Mouse (Mus musculus): ENCODE results near the gene Aldoc.

Aldoc gene

DNA sequence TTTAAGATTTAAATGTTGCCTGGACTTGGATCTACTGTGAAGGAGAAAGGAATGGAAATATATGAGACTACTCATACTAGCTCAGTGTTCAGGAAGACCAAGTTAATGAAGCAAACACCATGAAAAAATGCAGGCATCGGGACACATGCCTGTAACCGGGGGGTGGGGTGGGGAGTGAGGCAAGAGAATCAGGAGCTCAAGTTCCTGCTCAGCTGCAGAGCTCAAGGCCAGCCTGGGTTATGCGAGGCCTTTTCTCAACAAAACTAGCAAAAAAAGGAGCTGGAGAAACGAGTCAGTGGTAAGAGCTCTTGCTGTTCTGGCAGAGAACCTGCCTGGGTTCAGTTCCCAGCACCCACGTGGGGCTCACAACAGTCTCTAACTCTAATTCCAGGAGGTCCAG lies 11.2 kb downstream of the Aldoc start:
- no peak for DNase-seq

DNA sequence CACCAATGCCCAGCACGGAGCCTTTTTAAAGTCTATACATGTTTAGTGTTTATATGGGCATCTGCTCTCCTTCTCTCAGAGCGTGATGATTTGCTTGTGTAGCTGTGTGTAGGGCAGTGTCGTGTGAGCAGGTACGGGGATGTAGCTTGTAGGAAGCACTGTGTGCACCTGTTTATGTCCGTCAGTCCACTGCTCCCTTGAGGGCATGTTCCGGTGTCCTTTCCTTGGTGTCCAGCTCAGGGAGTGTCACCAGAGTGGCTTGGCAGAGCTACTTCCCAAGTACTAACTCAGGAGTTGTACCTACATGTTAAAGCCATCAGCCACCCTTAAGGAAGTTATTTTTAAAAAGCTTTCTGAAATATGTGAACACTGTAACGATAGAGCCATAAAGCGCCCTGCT lies 14.3 kb downstream of the Aldoc start:
- DNase-seq: no peak

DNA sequence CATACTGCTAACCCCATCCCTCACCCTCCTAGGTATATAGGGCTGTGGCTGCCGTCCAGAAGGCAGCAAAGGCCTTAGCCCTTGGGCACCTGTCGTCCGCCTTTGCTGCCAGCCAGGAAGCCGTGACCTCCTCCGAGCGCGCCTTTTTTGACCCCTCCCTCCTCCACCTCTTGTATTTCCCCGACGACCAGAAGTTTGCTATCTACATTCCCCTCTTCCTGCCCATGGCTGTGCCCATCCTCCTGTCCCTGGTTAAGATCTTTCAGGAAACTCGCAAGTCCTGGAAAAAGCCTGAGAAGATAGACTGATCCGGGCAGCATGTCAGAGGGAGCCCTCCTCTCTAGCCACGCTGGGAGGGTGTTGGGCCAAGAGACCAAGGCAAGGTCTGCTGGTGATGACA lies 18.9 kb downstream of the Aldoc start:
- no peak for DNase-seq

DNA sequence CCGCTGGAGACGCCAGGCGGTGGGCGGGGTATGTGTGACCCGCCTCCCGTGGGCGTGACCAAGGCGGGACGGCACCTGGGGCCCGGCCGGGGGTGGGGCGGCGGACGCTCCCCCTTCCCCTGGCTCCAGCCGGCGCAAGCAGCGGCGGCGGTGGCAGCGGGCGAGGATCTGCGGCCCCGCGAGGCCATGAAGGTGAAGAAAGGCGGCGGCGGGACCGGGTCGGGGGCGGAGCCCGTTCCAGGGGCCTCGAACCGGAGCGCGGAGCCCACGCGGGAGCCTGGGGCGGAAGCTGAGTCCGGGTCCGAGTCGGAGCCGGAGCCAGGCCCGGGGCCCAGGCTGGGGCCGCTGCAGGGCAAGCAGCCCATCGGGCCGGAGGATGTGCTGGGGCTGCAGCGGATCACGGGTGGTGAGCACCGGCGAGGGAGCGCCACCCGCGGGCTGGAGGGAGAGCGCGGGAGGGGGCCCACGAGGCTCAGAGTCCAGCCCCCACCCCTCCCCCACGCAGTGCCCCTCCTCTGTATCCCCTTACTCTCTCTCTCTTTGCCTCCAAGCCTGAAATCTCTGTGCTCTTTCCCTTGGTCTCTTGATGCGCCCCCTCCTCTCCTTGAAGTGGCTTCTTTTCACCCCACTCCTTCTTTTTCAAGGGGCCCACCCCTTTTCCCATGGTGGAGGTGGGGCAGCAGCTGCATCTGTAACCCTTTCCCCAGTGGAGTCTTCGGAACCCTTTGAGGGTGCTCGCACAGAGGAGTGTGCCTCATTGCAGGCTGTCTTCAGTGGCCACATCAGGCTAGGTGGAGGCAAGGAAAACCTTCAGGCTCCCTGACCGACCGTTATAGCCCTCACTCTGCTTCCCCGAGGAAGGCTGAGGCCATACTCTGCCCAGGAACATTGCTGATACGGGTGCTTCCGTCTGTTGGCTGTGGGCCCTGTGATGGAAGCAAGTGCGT lies 20.9 kb downstream of the Aldoc start, which contains the start of gene Unc119:
Gene Unc119, plus strand, starts transcription at position 102 of the 947 bp plus-strand sequence.
- DNase-seq: peak; percentile 67

DNA sequence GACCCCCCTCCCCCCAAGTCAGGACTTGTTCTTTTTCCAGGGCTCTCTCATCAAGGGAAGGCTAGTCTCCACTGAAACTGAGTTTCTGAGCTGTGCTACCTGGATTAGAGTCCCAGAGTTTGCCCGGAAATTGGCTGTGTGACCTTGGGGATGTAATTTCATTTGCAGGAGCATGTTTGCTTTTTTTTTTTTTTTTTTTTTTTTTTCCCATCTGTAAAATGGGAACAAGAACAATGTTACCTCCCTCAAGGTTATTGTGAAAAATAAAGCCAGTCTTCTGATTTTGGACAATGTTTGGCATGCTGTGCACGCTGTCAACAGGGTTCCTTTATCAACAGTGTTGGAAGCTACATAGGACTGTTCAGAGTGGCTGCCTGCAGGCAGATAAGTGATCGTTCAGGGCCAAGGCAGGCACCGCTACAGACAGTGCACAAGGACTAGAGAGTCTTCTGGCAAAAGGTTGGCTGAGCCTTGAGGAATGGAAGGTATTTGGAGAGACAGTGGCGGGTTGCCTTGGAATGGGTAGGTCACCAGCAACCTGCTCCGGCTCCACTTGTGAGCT lies 21.6 kb downstream of the Aldoc start:
- no peak for DNase-seq

DNA sequence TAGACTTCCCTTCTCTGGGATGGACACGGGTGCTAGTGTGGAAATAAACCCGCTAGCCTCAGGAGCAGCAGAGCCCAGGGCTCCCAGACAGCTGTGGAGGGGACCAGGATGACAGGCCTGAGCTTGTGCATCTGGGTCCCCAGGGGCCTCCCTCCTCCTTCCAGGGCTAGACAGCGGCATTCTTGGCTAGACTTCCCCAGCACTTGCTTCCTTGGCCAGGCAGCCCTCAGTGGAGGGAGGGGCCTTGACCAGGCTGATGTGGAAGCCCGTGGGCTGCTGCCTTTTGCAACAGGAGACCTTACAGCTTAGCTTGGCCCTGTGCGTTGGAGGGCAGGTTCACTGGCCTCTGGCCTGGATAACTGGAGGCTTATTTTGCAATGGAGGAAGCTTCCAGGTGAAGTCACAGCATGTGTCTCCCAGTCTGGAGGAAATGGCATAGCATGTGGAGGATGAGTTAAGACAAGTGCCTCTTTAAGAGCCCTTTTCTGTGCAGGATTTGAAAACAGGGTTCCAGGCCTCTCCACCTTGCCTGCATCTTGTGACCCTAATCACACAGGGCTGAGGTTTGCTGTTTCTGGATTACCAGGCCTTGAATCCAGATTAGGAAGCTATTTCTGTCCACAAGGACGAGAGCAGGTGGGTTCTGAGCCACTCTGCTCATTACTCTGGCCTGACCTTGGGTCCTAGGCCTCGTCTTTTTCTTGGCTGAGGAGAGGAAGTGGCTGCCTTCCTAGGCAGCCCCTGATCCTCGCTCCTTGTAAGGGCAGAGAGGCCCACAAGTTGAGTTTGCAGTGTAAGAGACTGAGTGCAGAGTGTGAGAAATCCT lies 22.3 kb downstream of the Aldoc start:
- DNase-seq: no peak

DNA sequence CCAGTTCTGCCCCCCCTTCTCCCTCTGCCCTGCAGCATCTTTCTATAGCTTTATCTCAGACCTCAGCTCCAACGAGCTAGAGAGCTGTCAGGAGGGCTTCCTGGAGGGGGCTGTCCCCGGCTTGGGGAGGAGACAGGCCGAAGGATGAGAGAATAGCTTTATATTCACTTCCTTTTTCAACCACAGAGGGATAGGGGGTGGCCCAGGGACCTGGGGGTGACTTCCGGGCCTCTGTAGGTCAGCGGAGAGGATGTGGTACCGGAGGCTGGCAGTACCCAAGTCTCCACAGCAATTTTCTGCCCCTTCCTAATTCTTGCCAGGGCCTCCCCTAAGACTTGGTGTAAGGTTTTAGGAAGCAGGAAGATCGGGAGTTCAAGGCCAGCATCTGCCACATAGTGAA lies 23.0 kb downstream of the Aldoc start:
- DNase-seq: no peak

DNA sequence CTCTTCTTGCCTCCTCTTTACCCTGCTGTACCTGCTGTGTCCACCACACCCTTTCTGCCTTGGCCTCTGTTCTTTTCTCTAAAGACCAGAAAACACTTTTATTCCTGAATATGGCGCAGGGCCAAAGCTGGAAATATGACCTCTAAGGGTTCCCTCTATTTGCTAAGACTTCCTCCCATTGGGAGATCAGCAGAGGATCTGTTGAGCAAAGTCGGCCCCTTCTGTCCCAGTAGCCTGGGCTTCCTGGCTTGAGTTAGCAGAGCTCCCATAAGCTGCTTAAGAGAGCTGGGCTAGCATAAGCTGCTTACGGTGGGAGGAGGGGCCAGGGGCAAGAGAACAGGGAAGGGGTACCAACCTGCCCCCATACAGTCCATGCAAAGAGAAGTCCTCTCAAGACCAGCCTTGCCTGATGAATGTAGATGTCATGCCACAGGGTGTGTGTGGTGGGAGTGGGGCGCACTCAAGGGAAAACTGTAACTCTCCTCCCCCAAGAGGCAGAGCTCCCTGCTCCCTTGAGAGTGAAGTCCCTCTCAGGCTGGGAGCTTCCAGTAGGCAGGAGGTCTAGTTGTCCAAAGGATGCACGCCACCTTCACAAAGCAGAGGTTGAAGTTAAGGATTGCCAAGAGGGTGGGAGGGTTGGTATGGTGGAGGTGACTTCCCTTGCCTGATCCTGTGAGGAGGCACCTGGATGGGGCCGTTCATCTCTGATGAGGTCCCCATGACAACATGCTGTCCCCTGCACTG lies 23.7 kb downstream of the Aldoc start:
- DNase-seq: no peak

DNA sequence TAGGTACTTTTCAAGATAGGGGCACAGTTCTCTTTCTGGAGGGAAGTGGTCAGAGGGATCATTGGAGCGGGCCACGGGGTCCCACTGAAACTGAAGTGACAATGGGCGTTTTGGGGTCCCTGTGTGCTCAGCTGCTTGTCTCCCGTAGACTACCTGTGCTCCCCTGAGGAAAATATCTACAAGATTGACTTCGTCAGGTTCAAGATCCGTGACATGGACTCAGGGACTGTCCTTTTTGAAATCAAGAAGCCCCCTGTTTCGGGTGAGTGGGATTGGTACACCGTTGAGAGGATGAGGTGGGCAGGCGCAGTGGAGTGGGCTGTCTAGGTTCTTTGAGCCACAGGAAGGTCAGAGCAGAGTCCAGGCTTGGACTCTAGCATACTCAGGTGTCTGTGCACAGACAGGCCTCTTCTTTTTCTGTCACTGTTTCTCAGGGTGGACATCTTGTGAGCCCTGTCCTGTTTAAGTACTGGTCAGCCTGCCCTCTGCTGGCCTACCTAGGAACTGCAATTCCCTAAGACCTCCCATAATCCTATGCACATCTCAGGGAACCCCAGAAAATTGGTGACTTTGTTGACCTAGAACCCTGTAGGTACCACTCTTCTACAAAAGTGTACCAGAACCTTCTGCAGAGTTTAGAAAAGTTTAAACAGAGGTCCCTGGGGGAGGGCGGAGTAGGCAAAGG lies 24.4 kb downstream of the Aldoc start:
- DNase-seq: peak; percentile 75

DNA sequence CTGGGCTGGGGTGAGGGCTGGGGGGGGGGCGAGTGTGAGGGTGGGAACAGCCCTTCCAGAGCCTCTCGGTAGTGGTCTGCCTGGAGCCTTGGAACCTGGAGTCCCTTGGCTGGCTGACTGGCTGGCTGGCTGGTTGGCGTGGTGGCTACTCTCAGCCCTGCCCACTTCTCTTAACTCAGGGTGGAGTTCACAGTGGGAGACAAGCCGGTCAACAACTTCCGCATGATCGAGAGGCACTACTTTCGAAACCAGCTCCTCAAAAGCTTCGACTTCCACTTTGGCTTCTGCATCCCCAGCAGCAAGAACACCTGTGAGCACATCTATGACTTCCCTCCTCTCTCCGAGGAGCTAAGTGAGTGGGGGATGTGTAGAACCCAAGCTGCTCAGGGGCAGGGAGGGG lies 25.1 kb downstream of the Aldoc start:
- no peak for DNase-seq

DNA sequence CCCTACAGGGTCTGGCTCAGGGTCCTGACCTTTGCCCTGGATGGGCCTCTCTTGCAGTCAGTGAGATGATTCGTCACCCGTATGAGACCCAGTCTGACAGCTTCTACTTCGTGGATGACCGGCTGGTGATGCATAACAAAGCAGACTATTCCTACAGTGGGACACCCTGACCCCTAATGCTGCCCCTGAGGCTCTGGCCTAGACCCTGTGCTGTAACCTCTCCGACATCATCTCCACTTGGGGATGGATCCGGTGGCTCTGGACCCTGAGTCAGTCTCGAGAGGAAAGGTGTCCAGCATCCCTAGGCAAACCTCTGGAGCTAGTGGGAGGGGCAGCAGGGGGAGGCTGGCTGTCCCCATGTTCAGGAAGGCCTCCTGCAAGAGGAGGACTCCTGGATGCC lies 25.7 kb downstream of the Aldoc start:
- no peak for DNase-seq

DNA sequence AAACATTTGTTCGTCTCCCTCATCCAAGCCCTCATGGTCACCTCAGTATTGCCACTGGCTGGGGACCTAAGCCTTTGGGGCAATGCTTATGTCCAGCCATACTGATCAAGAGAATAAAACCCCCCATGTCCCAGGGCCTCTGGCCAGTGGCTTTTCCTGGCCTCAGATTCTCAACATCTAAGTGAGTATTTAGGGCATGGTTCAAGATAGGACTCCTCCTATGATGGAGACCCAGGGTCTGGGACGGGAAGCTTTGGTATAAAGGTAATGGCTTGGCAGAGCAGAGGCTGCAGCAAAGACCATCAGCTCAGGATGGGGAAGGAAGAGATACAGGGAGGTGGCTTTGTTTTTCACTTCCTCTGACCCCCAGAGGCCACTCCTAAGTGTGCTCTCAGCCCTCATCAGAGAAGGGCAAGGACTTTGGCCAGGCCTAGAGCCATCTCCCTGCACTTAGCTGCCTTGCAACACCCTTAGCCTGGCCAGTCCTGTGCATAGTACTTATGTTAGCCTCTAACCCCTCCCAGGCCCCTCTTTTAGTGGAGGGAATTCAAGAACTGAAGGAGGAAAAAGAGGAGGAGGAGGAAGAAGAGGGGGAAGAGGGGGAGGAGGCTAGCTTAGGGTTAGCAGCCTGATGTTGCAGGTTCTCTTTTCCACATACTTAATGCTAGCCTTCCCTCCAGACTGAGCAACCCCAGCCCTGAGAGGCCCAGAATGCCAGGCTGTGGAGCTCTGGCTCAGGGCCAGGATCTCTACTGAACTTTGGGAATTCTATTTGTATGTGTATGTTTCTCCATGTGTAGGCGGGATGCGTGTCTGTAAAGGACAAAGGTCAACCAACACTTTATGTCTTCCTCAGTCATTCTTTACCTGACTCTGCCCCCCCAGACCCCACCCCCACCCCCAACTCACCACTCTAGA lies 26.9 kb downstream of the Aldoc start:
- DNase-seq: no peak

DNA sequence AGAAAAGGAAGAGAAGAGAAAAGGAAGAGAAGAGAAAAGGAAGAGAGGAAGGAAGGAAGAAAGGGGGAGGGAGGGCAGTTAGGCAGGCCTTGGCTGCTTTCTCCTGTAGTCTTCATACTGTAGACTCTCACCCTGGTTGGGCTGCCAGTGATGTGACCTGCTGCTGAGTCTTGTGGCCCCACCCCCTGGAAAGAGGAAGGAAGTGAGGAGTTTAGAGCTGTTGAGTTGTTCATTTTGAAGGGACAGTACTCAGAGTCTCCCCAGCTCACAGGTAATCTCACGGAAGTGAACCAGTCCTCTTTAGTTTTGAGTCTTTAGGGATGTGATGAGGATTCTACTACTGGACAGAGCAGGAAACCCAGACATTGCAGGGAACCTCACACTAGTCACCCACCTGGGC lies 30.3 kb downstream of the Aldoc start:
- DNase-seq: no peak

DNA sequence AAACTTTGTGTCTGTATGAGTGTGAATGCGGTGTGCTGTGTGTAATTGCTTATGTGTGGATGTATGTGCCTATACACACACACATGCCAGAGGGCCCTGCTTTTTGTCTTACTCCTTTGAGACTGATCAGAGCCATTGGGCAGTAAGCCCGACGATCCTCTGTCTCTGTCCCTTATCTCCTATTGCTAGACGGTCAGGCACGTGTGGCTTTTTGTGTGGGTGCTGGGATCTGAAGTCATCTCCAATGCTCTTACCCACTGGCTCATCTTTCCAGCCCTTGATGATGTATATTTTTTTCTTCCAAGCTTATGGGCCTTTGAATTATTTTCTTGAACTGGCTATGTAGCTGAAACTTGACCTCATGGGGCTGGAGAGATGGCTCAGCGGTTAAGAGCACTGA lies 32.1 kb downstream of the Aldoc start:
- DNase-seq: no peak

DNA sequence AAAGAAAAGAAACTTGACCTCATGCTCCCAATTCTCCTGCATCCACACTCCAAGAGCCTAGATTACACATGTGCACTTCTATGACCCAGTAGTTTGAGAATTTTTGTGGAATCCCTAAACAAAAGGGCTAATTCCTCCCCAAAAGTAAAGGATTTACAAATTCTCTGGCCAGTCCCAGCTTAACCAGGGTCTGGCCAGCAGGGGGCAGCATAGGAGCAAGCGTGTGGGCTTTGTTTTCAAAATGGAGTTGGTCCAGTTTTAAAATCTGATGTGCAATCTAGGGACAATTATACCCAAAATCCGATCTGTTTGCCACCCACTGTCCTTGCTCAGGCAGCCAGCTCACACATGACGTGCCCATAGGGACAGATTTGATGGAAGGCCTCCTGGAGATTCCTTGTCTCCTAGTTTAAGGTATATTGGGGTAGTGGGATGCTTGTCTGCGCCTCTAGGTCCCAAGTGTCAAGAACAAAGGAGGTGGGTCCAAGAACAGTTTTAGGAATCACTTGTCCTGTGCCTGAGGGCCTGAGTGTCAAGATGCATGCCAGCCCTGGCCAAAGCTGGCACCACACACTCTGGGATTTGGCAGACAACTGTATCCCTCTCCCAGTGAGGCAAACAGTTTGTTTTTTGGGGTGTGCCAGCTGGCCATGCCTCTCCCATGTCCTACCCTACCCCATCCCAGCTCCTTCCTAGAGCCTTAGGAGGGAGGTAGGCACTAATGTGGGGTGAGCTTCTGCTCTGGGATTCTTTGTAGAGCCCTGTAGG lies 32.9 kb downstream of the Aldoc start:
- DNase-seq: peak; percentile 79

DNA sequence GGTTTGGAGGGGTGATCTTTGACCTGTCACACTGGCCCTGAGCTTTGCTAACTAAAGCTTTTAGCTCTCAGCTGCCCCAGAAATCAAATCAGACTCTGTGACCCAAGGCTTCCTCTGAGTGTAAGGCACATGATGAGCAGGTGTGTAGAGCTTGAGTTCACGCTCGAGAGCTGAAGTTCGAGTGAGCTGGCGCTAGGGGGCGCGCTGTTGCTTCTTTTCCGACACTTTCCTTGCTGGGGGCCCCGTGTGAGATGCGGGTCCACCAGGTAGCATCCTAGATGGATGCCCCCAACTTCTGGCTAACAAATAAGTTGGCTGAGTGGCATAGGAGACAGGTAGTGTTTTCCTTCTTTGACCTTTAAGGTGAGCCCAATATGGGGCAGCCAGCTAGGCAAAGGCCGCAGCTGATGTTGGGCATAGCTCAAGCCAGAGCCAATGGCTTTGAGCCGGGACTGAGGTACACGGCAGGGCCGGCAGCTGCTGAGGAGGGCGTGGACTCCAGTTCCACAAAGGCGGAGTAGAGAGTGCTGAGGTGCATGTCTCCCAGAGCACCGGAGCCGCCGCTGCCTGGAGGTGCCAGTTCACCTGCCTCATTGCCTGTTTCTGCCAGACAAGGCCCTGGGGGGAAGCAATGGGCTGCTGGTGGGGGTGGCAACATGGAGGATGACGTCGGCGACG lies 35.7 kb downstream of the Aldoc start:
- DNase-seq: peak; percentile 47

DNA sequence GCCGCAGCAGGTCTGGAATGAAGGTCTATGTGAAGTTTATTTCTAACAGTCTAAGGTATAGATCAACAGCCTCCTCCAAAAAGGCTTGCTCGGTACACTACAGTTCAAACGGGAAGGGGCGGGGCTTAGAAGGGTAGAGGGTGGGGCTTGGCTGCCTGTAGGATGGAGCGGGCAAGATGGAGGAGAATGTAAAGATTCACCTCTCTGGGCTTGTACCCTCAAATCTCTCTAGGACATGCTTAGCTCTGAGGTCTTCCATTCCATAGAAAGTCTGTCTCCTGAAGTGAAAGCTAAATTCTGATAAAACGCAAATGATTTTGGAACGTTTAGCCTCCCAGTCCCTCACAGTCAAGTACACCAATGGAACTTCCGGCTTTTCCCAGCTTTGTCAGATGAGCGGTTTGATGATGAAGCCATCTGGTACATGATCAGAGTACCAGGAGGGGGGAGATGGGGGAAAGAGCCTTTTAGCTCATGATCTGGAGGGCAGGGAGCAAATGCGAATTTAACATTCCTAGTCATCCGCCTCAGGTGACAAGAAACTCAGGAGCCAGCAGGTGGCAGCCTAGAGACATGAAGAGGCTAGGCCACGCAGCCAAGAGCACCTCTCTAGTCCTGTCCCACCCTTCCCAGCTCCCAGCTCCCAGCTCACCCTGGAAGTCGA lies 37.5 kb downstream of the Aldoc start:
- DNase-seq: peak; percentile 83

DNA sequence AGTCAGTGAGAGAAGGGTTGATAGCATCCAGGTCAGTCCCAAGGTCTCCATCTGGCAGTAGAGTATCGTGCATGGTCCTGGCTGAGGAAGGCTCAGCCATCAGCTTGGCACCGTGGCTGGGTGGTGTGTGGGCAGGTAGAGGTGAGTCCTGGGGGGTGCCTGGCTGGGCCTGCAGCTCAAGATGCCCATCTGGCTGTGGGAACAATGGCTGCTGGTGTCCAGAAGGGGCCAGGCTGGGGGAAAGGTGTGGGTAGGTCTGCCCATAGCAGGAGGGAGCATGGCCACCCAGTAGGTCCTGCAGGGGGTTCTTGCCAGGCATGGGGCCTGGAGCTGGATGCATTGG lies 38.0 kb downstream of the Aldoc start:
- no peak for DNase-seq

DNA sequence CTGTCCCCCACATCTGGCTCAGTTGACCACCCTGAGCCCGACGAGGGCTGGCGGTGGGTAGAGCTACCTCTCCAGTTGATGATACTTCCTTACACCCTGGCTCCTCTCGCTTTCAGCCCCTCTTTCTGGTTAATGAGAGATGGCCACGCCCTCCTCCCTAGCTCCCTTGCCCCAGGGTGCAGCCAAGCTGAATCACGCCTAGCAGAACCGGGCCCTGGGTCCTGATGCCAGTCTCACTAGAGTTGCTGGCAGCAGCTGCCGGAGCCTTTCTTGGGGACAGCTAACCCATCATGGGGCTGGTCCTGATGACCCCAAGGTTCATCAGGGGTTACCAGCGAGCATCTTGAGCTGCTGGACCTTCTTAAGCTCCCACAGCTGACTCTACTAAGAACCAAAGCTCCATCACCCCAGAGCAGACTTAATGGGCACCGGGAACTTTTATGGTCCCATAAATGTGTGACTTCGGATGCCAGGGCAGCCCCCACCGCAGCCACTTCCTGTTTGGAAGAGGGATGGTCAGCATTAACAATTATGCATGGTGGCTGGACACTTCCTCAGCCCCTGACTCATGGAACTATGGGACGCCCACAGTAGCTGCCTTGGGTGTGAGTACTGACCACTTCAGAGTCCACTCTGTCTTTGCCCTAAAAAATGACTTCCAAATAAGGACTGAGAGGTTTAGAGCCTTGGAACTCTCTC lies 40.7 kb downstream of the Aldoc start:
- DNase-seq: no peak
